Mouse (Mus musculus): ENCODE results near the gene B130006D01Rik. TPM values are rescaled to one million over a fixed set of nuclear protein-coding genes. Genes with fewer than 3 reads are reported as not detected.
A peak's percentile ranks its signal among the peaks of the same experiment; 100 is the strongest.

B130006D01Rik gene
- total RNA-seq, 2 experiments from 2014 or later: 1.2 TPM

DNA sequence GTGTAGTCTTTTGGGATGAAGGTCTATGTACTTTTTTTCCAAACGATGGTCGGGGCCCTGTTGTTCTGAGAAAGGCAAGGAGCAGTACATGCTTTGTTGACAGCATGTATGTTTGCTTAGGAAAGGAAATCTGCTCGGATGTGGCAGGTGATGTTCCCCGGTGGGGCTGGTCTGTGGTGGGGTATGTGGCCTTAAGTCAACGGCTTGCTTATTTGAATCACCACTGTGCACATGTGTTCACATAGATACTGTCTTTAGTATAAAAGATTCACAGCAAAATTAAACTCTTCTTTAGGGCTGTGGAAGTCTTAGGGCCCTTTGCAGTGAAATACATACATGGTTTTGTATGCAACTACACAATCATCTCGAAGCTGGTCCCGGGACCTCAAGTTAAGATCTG is 9.0 kb upstream of the B130006D01Rik start:
- H3K27ac ChIP-seq: no peak overlapping the region
- intact Hi-C loops (cut with DNase I): loop anchor here (5.0 kb wide), 1 partner anchor 33 kb away; no protein-coding TSS in a partner anchor
- TF ChIP-seq CTCF (IDR thresholded peaks at IDR 0.05): no peak
- DNase-seq (ENCODE audit: extremely low spot score in 1 of 2, low spot score in 2 of 2): no peak
- peak overlapping the region; percentile 76 for H3K4me3 ChIP-seq

DNA sequence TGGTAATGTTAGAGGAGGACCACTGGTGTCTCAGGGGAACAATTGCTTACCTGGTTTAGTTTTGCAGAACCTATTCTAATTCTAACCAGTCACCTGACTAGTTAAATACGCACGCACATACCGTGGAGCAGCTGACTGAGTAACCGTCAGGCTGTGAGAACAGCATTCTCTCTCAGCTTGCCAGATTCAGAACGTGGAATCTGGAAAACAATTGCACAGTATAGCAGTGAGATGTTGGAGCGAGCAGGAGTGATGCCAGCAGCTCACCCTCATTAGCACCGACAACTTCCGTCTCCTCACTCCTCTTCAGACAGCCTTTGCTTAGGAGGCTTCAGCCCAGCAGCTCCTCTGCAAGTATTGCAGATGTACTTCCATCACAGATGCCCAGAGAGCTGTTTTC is 7.3 kb upstream of the B130006D01Rik start:
- Histone ChIP-seq H3K27ac (no peak overlapping the region), H3K4me3 (peak overlapping the region; percentile 1; the same call in 1 of the 2 replicates)
- DNase-seq (ENCODE audit: extremely low spot score in 1 of 2, low spot score in 2 of 2): peak in 1 of 2 experiments; percentile 18
- TF ChIP-seq CTCF (IDR thresholded peaks at IDR 0.05): no peak
- intact Hi-C loops (cut with DNase I): no loop called here

DNA sequence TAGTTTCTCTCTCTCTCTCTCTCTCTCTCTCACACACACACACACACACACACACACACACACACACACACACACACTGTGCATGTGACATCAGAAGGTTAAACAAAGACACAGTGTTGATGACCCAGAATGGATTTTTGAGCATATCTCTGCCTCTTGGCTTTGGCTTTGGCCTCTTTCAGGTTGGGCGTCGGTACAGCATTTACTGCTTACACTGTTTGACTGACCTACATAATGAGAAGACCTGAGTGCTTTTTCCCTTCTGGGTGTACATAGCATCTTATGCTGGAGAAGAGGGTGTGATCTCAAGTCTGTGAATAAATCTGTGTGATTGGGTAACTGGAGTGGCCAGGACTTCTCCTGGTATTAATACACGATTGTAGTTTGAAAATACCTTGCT is 4.0 kb upstream of the B130006D01Rik start:
- intact Hi-C loops (cut with DNase I): no loop called here
- no peak for DNase-seq (ENCODE audit: extremely low spot score in 1 of 2, low spot score in 2 of 2)
- no peak for TF ChIP-seq CTCF (IDR thresholded peaks at IDR 0.05)
- no peak overlapping the region for H3K4me3 ChIP-seq
- no peak overlapping the region for H3K27ac ChIP-seq

DNA sequence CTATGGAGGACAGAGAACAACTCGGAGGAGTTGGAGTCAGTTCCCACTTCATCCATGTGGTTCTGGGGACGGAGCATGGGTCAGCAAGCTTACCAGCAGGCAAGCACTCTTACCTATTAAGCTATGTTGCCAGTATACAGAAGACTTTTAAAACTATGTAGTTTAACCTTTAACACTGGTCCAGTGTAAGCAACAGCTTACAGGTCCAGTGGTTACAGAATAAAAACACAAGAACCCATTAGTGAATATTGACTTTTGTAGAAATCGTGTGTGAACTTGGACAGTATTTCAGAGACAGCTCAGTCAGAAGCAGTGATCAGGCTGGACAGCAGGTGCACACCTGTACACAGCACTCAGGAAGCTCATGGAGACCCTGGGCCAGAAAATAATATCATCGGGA is 1.1 kb downstream of the B130006D01Rik start:
- H3K27ac ChIP-seq: no peak overlapping the region
- TF ChIP-seq CTCF (IDR thresholded peaks at IDR 0.05): no peak
- intact Hi-C loops (cut with DNase I): no loop called here
- no peak for DNase-seq (ENCODE audit: extremely low spot score in 1 of 2, low spot score in 2 of 2)
- no peak overlapping the region for H3K4me3 ChIP-seq

DNA sequence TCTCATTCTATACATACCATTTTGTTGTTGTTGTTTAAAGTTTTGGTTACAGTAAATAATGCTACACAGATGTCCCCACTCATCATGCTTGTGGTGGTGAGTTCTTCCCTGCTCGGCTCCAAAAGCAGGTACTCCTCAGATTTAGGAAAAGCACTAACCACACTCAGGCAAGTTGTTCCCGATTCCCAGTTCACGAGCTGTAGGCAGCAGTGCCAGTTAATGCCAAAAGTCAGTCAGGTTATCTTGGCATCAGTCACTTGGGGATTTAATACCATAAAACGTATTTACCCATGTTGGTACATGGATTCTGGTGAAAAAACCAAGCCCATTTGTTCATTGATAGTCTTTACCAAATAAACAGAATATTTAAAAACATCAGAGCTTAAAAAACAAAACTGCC is 2.8 kb downstream of the B130006D01Rik start:
- no peak for TF ChIP-seq CTCF (IDR thresholded peaks at IDR 0.05)
- Histone ChIP-seq H3K4me3 (no peak overlapping the region), H3K27ac (no peak overlapping the region)
- DNase-seq (ENCODE audit: extremely low spot score in 1 of 2, low spot score in 2 of 2): no peak
- intact Hi-C loops (cut with DNase I): no loop called here

DNA sequence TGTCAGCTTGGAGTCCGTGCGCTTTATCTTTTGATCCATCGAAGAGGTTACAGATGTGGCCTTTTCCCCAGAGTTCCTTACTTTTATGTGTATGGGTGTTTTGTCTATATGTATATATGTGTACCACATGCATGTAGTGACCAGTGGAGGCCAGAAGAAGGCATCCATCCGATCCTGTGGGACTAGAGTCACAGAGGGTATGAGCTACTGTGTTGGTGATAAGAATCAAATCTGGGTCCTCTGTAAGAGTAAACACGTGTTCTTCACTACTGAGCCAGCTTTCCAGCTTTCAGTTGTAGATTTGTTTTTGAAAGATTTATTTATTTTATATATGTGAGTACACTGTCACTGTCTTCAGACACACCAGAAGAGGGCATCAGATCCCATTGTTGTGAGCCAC is 4.6 kb downstream of the B130006D01Rik start:
- TF ChIP-seq CTCF (IDR thresholded peaks at IDR 0.05): no peak; the same call in 1 of the 2 replicates
- no peak overlapping the region for H3K4me3 ChIP-seq
- no peak overlapping the region for H3K27ac ChIP-seq
- DNase-seq (ENCODE audit: extremely low spot score in 1 of 2, low spot score in 2 of 2): no peak
- intact Hi-C loops (cut with DNase I): no loop called here

DNA sequence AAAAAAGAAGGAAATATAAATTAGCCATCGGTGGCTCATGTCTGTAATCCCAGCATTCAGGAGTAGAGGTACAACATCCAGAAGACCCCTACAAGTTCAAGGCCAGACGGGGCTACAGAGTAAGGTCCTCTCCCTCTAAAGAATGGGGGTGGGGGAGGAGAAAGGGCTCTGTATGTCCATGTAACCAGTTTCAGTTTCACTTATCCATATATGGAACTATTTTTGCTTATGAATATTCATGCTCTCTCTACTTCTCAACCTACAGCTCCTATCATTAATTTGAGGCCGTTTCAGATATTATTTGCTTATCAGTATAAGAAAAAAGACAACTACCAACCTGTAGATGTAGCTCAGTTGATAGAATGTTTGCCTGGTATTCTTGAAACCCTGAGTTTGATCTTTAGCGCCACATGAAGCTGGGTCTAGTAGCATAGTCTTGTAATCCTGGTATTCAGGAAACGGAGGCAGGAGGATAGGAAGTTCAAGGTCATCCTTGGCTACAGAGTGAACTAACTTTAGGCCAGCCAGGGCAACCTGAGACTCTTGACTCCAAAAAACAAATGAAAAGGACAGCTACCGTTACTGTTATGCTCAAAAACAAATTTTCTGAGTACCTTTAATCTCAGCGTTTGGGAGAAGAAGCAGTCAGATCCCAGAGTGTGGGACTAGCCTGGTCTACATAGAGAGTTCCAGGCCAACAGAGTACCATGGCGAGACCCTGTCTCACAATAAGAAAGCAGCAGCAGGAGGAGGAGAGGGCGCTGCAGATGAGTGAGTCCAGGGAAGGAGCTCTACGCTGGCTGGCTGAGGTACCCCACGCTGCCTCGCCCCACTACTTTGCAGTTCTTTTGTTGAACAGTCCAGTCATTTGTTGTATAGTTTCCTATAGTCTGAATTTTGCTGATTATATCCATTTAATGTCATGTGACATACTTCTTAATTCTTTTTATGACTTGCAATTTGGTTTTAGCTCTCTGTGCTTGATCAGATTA is 5.8 kb downstream of the B130006D01Rik start:
- no peak for TF ChIP-seq CTCF (IDR thresholded peaks at IDR 0.05)
- intact Hi-C loops (cut with DNase I): no loop called here
- DNase-seq (ENCODE audit: extremely low spot score in 1 of 2, low spot score in 2 of 2): no peak
- no peak overlapping the region for H3K4me3 ChIP-seq
- H3K27ac ChIP-seq: no peak overlapping the region

DNA sequence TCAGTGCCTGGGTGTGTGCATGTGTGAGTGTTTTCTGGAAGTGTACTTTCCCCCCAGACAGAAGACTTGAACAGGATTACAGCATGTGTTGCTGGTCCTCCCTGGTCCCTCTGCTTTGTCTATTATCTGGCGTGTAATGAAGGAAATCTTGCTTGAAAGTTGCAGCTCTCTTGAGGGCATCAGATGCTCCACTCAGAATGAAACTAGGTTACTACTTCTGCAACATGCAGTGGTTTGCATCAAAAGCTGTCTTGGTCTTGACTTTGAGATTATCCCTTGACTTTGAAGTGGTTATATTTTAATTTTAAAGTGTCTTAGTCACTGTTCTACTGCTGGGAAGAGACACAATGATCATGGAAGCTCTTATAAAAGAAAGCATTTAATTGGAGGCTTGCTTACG is 11.1 kb downstream of the B130006D01Rik start:
- intact Hi-C loops (cut with DNase I): no loop called here
- Histone ChIP-seq H3K4me3 (no peak overlapping the region), H3K27ac (no peak overlapping the region)
- no peak for DNase-seq (ENCODE audit: extremely low spot score in 1 of 2, low spot score in 2 of 2)
- no peak for TF ChIP-seq CTCF (IDR thresholded peaks at IDR 0.05)

DNA sequence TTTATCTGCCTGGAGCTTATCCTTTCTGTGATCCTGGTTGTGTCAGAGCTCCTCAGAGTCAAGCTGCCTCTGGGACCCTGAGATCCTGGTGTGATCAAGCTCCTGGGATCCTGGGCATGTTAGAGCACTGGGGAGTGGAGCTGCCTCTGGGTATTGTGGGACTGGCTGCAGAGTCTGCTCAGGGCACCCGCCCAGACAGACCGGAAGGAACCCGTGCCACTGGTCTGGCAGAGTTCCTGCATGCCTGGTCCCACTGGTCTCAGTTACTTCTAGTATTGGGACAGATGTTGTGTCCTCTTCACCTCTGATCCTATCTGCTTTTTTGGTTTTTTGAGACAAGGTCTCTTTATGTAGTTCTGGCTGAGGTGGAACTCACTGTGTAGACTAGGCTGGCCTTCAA is 14.4 kb downstream of the B130006D01Rik start:
- no peak overlapping the region for H3K4me3 ChIP-seq
- no peak overlapping the region; the same call in 1 of the 2 replicates for H3K27ac ChIP-seq
- DNase-seq (ENCODE audit: extremely low spot score in 1 of 2, low spot score in 2 of 2): no peak
- TF ChIP-seq CTCF (IDR thresholded peaks at IDR 0.05): no peak
- intact Hi-C loops (cut with DNase I): no loop called here

DNA sequence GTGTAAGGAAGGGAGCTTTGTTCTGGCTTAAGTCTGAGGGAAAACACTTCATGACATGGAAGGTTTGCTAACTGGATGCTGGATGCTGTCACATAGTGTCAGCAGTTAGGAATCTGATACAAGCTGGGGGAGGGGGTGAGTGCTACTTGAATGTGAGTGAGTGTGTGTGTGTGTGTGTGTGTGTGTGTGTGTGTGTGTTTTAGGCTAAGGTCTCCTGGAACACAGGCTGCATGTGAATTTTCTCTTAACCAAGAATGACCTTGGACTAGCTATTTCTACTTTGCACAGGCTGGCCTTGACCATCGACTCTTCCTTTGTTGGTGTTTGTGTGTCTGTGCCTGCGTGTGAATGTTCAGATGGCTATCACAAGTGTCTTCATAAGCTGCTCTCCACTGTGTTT is 21.1 kb downstream of the B130006D01Rik start:
- no peak overlapping the region for H3K27ac ChIP-seq
- no peak for DNase-seq (ENCODE audit: extremely low spot score in 1 of 2, low spot score in 2 of 2)
- intact Hi-C loops (cut with DNase I): no loop called here
- H3K4me3 ChIP-seq: no peak overlapping the region
- TF ChIP-seq CTCF (IDR thresholded peaks at IDR 0.05): no peak

DNA sequence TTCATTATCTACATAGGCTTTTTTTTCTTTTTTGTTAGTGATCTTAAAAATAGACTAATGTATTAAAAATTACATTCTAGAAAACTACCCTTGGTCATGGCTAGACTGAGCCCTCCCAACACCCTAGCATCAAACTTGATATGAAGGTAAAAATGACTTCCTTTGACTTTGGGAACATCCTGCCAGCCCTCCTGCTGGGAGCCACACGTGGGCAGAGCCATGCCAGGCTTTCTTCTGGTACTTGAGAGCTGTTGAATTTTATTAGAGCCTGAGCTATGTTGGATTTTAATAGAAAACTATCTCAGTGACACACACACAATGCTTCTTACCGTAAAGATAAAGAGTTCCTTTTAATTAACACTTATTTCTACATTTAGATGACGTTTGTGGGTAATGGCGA is 23.4 kb downstream of the B130006D01Rik start:
- no peak overlapping the region for H3K4me3 ChIP-seq
- no peak overlapping the region for H3K27ac ChIP-seq
- TF ChIP-seq CTCF (IDR thresholded peaks at IDR 0.05): no peak
- intact Hi-C loops (cut with DNase I): loop anchor here (5.0 kb wide), 1 partner anchor 35 kb away; the partner anchor contains the start of gene Zfp652
- DNase-seq (ENCODE audit: extremely low spot score in 1 of 2, low spot score in 2 of 2): no peak

DNA sequence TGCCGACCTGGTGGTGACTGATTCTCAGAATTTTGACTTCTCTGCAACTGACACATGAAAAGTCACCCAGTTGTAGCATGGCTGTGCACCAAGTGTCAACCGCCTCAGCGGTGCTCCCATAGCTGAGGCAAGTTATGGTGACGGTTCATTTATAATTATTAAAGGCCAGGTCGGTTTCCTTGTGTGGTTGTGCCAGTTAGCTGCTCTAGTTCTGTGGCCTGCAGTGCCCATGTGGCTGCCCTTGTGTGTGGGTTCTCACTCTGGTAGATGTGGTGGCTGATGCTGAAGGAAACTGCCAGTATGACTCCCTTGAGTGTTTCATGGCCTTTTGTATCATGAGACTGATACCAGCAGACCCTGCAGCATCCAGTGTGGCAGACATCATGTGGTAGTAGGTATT is 24.9 kb downstream of the B130006D01Rik start:
- no peak for TF ChIP-seq CTCF (IDR thresholded peaks at IDR 0.05)
- DNase-seq (ENCODE audit: extremely low spot score in 1 of 2, low spot score in 2 of 2): no peak
- intact Hi-C loops (cut with DNase I): loop anchor here (5.0 kb wide), 1 partner anchor 36 kb away; the partner anchor contains the start of gene Zfp652
- H3K4me3 ChIP-seq: no peak overlapping the region
- H3K27ac ChIP-seq: no peak overlapping the region
